Mouse (Mus musculus): ENCODE measurements around the gene Vac14. TPM values are rescaled to one million over a fixed set of nuclear protein-coding genes. Genes with fewer than 3 reads are reported as not detected.

Vac14 gene
- polyA plus RNA-seq, 1 experiment from 2014 or later, result 15.1 TPM

- Histone ChIP-seq H3K9me3 (replicated peaks; ENCODE audit: control insufficient read depth, low read length) (no peaks in the 10 kb centered on the region), H3K9ac (ENCODE audit: low read length) (no peak overlapping the region), H3K27ac (ENCODE audit: low read length) (peak overlapping the region; percentile 34), H3K4me1 (ENCODE audit: control insufficient read depth, insufficient read depth, low read length) (peaks cover 71% of the 10 kb centered on the region), H3K4me3 (ENCODE audit: low read length) (no peak overlapping the region), H3K36me3 (ENCODE audit: control insufficient read depth, insufficient read depth) (no peaks in the 10 kb centered on the region), H3K27me3 (ENCODE audit: control insufficient read depth, insufficient read depth, low read length) (no peaks in the 10 kb centered on the region), H3K4me2 (ENCODE audit: low read depth, low read length) (no peak overlapping the region)
- ATAC-seq (replicated peaks; ENCODE audit: extremely low read depth, insufficient read depth, low FRiP score), result no peak
- 59% methylated on average over 7 of the region's 7 CpGs for WGBS
These were observed 94.7 kb downstream of the Vac14 start for GRCm38 (mm10) chr8:110713073-110713472.

GRCm38 (mm10) chr8:110714827-110715519 is 96.6 kb downstream of the Vac14 start:
- ATAC-seq (replicated peaks; ENCODE audit: extremely low read depth, insufficient read depth, low FRiP score), result no peak
- Histone ChIP-seq H3K4me1 (ENCODE audit: control insufficient read depth, insufficient read depth, low read length) (peaks cover 85% of the 10 kb centered on the region), H3K9ac (ENCODE audit: low read length) (peak overlapping the region; percentile 54), H3K9me3 (replicated peaks; ENCODE audit: control insufficient read depth, low read length) (no peaks in the 10 kb centered on the region), H3K4me3 (ENCODE audit: low read length) (no peak overlapping the region), H3K36me3 (ENCODE audit: control insufficient read depth, insufficient read depth) (no peaks in the 10 kb centered on the region), H3K4me2 (ENCODE audit: low read depth, low read length) (no peak overlapping the region), H3K27me3 (ENCODE audit: control insufficient read depth, insufficient read depth, low read length) (no peaks in the 10 kb centered on the region), H3K27ac (ENCODE audit: low read length) (peak overlapping the region; percentile 86)
- 58% methylated on average over 15 of the region's 15 CpGs for WGBS

- H3K4me3 ChIP-seq (ENCODE audit: low read length), result no peak overlapping the region
- H3K27ac ChIP-seq (ENCODE audit: low read length), result peak overlapping the region; percentile 86
- H3K36me3 ChIP-seq (ENCODE audit: control insufficient read depth, insufficient read depth), result no peaks in the 10 kb centered on the region
- peak overlapping the region; percentile 49 for H3K9ac ChIP-seq (ENCODE audit: low read length)
- 37% methylated on average over 4 of the region's 4 CpGs for WGBS
- H3K27me3 ChIP-seq (ENCODE audit: control insufficient read depth, insufficient read depth, low read length), result no peaks in the 10 kb centered on the region
- peaks cover 77% of the 10 kb centered on the region for H3K4me1 ChIP-seq (ENCODE audit: control insufficient read depth, insufficient read depth, low read length)
- no peak; the same call in 1 of the 2 replicates for ATAC-seq (replicated peaks; ENCODE audit: extremely low read depth, insufficient read depth, low FRiP score)
- no peaks in the 10 kb centered on the region for H3K9me3 ChIP-seq (replicated peaks; ENCODE audit: control insufficient read depth, low read length)
- H3K4me2 ChIP-seq (ENCODE audit: low read depth, low read length), result 0 out of 2 replicates have a peak overlapping the region, but pooled peaks have one; percentile 8
These were observed 97.7 kb downstream of the Vac14 start for GRCm38 (mm10) chr8:110716075-110716474.

- H3K36me3 ChIP-seq (ENCODE audit: control insufficient read depth, insufficient read depth), result no peaks in the 10 kb centered on the region
- peaks cover 66% of the 10 kb centered on the region for H3K4me1 ChIP-seq (ENCODE audit: control insufficient read depth, insufficient read depth, low read length)
- no peak overlapping the region for H3K4me2 ChIP-seq (ENCODE audit: low read depth, low read length)
- H3K4me3 ChIP-seq (ENCODE audit: low read length), result no peak overlapping the region
- no peaks in the 10 kb centered on the region for H3K9me3 ChIP-seq (replicated peaks; ENCODE audit: control insufficient read depth, low read length)
- no peak overlapping the region for H3K27ac ChIP-seq (ENCODE audit: low read length)
- H3K27me3 ChIP-seq (ENCODE audit: control insufficient read depth, insufficient read depth, low read length), result no peaks in the 10 kb centered on the region
- ATAC-seq (replicated peaks; ENCODE audit: extremely low read depth, insufficient read depth, low FRiP score), result no peak
- WGBS, result 63% methylated on average over 7 of the region's 7 CpGs
- H3K9ac ChIP-seq (ENCODE audit: low read length), result no peak overlapping the region
These were observed 98.7 kb downstream of the Vac14 start for GRCm38 (mm10) chr8:110717131-110717530.

- WGBS, result 84% methylated on average over 8 of the region's 8 CpGs
- H3K9ac ChIP-seq (ENCODE audit: low read length), result no peak overlapping the region
These were observed 100.0 kb downstream of the Vac14 start for GRCm38 (mm10) chr8:110718209-110718968.

GRCm38 (mm10) chr8:110718969-110719670 is 100.7 kb downstream of the Vac14 start:
- peaks cover 70% of the 10 kb centered on the region for H3K4me1 ChIP-seq (ENCODE audit: control insufficient read depth, insufficient read depth, low read length)
- no peak overlapping the region for H3K4me2 ChIP-seq (ENCODE audit: low read depth, low read length)
- no peaks in the 10 kb centered on the region for H3K9me3 ChIP-seq (replicated peaks; ENCODE audit: control insufficient read depth, low read length)
- peak overlapping the region; percentile 83 for H3K27ac ChIP-seq (ENCODE audit: low read length)
- whole genome bisulfite sequencing, result 50% methylated on average over 12 of the region's 12 CpGs
- H3K9ac ChIP-seq (ENCODE audit: low read length), result peak overlapping the region; percentile 5
- H3K27me3 ChIP-seq (ENCODE audit: control insufficient read depth, insufficient read depth, low read length), result no peaks in the 10 kb centered on the region
- no peak overlapping the region for H3K4me3 ChIP-seq (ENCODE audit: low read length)
- no peaks in the 10 kb centered on the region for H3K36me3 ChIP-seq (ENCODE audit: control insufficient read depth, insufficient read depth)
- ATAC-seq (replicated peaks; ENCODE audit: extremely low read depth, insufficient read depth, low FRiP score), result no peak

More at GRCm38 (mm10) chr8:110718209-110718968, 100.0 kb downstream of the Vac14 start:
- no peaks in the 10 kb centered on the region for H3K27me3 ChIP-seq (ENCODE audit: control insufficient read depth, insufficient read depth, low read length)
- peaks cover 65% of the 10 kb centered on the region for H3K4me1 ChIP-seq (ENCODE audit: control insufficient read depth, insufficient read depth, low read length)
- ATAC-seq (replicated peaks; ENCODE audit: extremely low read depth, insufficient read depth, low FRiP score), result no peak
- H3K27ac ChIP-seq (ENCODE audit: low read length), result peak overlapping the region; percentile 83
- no peaks in the 10 kb centered on the region for H3K36me3 ChIP-seq (ENCODE audit: control insufficient read depth, insufficient read depth)
- no peak overlapping the region for H3K4me3 ChIP-seq (ENCODE audit: low read length)
- H3K4me2 ChIP-seq (ENCODE audit: low read depth, low read length), result no peak overlapping the region
- no peaks in the 10 kb centered on the region for H3K9me3 ChIP-seq (replicated peaks; ENCODE audit: control insufficient read depth, low read length)

- no peak overlapping the region for H3K9ac ChIP-seq (ENCODE audit: low read length)
- peak overlapping the region; percentile 83 for H3K27ac ChIP-seq (ENCODE audit: low read length)
- no peaks in the 10 kb centered on the region for H3K9me3 ChIP-seq (replicated peaks; ENCODE audit: control insufficient read depth, low read length)
- no peaks in the 10 kb centered on the region for H3K36me3 ChIP-seq (ENCODE audit: control insufficient read depth, insufficient read depth)
- no peak for ATAC-seq (replicated peaks; ENCODE audit: extremely low read depth, insufficient read depth, low FRiP score)
- peaks cover 71% of the 10 kb centered on the region for H3K4me1 ChIP-seq (ENCODE audit: control insufficient read depth, insufficient read depth, low read length)
- WGBS, result 66% methylated on average over 6 of the region's 6 CpGs
- no peak overlapping the region for H3K4me3 ChIP-seq (ENCODE audit: low read length)
- H3K27me3 ChIP-seq (ENCODE audit: control insufficient read depth, insufficient read depth, low read length), result no peaks in the 10 kb centered on the region
- H3K4me2 ChIP-seq (ENCODE audit: low read depth, low read length), result no peak overlapping the region; the same call in 1 of the 2 replicates
These were observed 101.7 kb downstream of the Vac14 start for GRCm38 (mm10) chr8:110719898-110720653.

- Histone ChIP-seq H3K4me2 (ENCODE audit: low read depth, low read length) (peak within 1 kb of the TSS; percentile 83), H3K36me3 (ENCODE audit: control insufficient read depth, insufficient read depth) (no peaks in the 10 kb centered on the region), H3K27me3 (ENCODE audit: control insufficient read depth, insufficient read depth, low read length) (no peaks in the 10 kb centered on the region), H3K4me1 (ENCODE audit: control insufficient read depth, insufficient read depth, low read length) (peaks cover 66% of the 10 kb centered on the region), H3K27ac (ENCODE audit: low read length) (peak within 1 kb of the TSS; percentile 83), H3K9me3 (replicated peaks; ENCODE audit: control insufficient read depth, low read length) (no peaks in the 10 kb centered on the region), H3K9ac (ENCODE audit: low read length) (peak within 1 kb of the TSS; percentile 91), H3K4me3 (ENCODE audit: low read length) (peak within 1 kb of the TSS; percentile 82)
- 8% methylated on average over 67 of the region's 75 CpGs for WGBS
- ATAC-seq (replicated peaks; ENCODE audit: extremely low read depth, insufficient read depth, low FRiP score), result peak; percentile 78
These were observed 102.6 kb downstream of the Vac14 start, which contains the start of gene Mtss1l for GRCm38 (mm10) chr8:110720685-110721598. Mtss1l (plus strand) TSS chr8:110721476.

All from heart, embryonic 16.5 days (tissue).